Mouse (Mus musculus): Measurements from ENCODE around the gene Ash1l. TPM values are rescaled to one million over a fixed set of nuclear protein-coding genes. Genes with fewer than 3 reads are reported as not detected.

Gene Ash1l
- total RNA-seq, 1 experiment = 11.2 TPM

DNA sequence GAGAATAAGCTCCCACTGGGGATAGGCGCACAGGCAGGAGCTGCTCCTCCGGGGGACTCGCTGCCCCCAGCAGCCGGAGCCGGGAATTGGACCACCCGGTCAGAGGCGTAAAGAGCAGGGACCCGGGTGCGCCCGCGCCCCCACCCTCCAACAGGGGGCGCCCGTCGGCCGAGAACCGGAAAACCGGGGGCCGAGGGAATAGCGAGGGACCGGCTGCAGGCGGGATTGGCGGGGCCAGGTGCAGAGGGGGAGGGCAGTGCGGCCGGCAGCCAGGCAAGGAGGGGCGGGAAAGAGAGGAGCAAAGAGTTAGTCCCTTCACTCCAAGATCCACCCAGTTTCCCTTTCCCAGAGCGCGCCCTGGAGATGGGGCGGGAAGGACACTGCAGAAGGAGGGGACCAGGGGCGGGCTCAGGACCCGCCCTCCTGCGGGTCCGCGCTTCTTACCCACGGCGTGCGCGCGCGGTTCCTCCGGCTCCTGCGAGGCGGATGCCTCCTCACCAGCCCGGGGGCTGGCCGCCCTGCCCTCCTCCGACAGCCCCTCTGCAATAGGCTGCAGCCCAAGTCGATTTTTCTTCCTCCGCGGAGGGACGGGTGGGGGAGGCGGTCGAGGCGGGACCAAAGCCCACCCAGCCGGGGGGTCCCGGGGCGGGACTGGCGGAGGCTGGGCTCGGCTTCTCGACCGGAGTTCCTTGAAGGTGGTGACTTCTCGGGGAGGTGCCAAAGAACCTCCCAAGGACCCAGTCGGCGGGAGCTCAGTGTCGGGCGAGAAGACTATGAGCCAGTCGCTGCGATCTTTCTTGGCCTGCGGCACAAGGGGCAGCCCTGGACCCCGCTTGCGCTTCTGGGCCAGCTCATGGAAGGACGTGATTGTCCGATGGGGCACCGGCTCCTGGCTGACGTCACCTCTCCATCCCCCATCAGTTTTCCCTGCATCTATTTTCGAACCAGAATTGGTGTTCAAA lies 140.6 kb downstream of the Ash1l start:
- peaks cover 20% of the 10 kb centered on the region; the same call in 1 of the 2 replicates for H3K36me3 ChIP-seq (ENCODE audit: control insufficient read depth, insufficient read depth, low read length, poor library complexity, severe bottlenecking)
- peak; percentile 71 for DNase-seq (ENCODE audit: low read depth, low spot score)
- no peak for TF ChIP-seq CHD2 (IDR thresholded peaks at IDR 0.05; ENCODE audit: low read depth, low read length)
- TF ChIP-seq HCFC1 (IDR thresholded peaks at IDR 0.05; ENCODE audit: borderline replicate concordance, insufficient read depth, low read length) = no peak
- no peak for TF ChIP-seq ZNF384 (IDR thresholded peaks at IDR 0.05; ENCODE audit: low read depth, low read length)
- no peak for TF ChIP-seq MAFK (IDR thresholded peaks at IDR 0.05; ENCODE audit: insufficient read depth, low read depth, low read length)
- TF ChIP-seq ZC3H11A (IDR thresholded peaks at IDR 0.05; ENCODE audit: borderline replicate concordance, low read depth, low read length) = no peak
- in situ Hi-C loops (cut with MboI; ENCODE audit: low sequenced_read_pairs in 2 of 2, unreplicated experiment in 2 of 2) = no loop called here
- peak overlapping the region; percentile 78 to 82 for H3K4me3 ChIP-seq (ENCODE audit: insufficient read depth in 1 of 2, low read depth in 1 of 2, low read length in 2 of 2, poor library complexity in 1 of 2, severe bottlenecking in 1 of 2)
- H3K27ac ChIP-seq (ENCODE audit: insufficient read depth, low read depth, low read length, poor library complexity, severe bottlenecking) = no peak overlapping the region
- no peaks in the 10 kb centered on the region for H3K9me3 ChIP-seq (ENCODE audit: control insufficient read depth, insufficient read depth, low read depth, low read length)
- H3K4me1 ChIP-seq (ENCODE audit: control insufficient read depth in 2 of 2, insufficient read depth in 2 of 2, low read length in 2 of 2, poor library complexity in 1 of 2) = peaks cover 3 to 34% of the 10 kb centered on the region in 2 experiments; a peak in 2 of 4 replicates
- H3K9ac ChIP-seq (ENCODE audit: insufficient read depth, low read depth, low read length, poor library complexity, severe bottlenecking) = peak overlapping the region; percentile 47

- H3K4me1 ChIP-seq (ENCODE audit: control insufficient read depth in 2 of 2, insufficient read depth in 2 of 2, low read length in 2 of 2, poor library complexity in 1 of 2) = peaks cover 3 to 34% of the 10 kb centered on the region in 2 experiments; a peak in 2 of 4 replicates
- DNase-seq (ENCODE audit: low read depth, low spot score) = no peak
- in situ Hi-C loops (cut with MboI; ENCODE audit: low sequenced_read_pairs in 2 of 2, unreplicated experiment in 2 of 2) = no loop called here
- no peak overlapping the region for H3K9ac ChIP-seq (ENCODE audit: insufficient read depth, low read depth, low read length, poor library complexity, severe bottlenecking)
- H3K27ac ChIP-seq (ENCODE audit: insufficient read depth, low read depth, low read length, poor library complexity, severe bottlenecking) = no peak overlapping the region
- peak overlapping the region; percentile 78 to 82; a peak in 1 of 4 replicates for H3K4me3 ChIP-seq (ENCODE audit: insufficient read depth in 1 of 2, low read depth in 1 of 2, low read length in 2 of 2, poor library complexity in 1 of 2, severe bottlenecking in 1 of 2)
- H3K9me3 ChIP-seq (ENCODE audit: control insufficient read depth, insufficient read depth, low read depth, low read length) = no peaks in the 10 kb centered on the region
- no peak for TF ChIP-seq MAFK (IDR thresholded peaks at IDR 0.05; ENCODE audit: insufficient read depth, low read depth, low read length)
- no peak for TF ChIP-seq ZC3H11A (IDR thresholded peaks at IDR 0.05; ENCODE audit: borderline replicate concordance, low read depth, low read length)
- no peak for TF ChIP-seq ZNF384 (IDR thresholded peaks at IDR 0.05; ENCODE audit: low read depth, low read length)
- no peak for TF ChIP-seq HCFC1 (IDR thresholded peaks at IDR 0.05; ENCODE audit: borderline replicate concordance, insufficient read depth, low read length)
- no peak for TF ChIP-seq CHD2 (IDR thresholded peaks at IDR 0.05; ENCODE audit: low read depth, low read length)
- H3K36me3 ChIP-seq (ENCODE audit: control insufficient read depth, insufficient read depth, low read length, poor library complexity, severe bottlenecking) = peaks cover 26% of the 10 kb centered on the region; the same call in 1 of the 2 replicates
These were observed 141.5 kb downstream of the Ash1l start for GRCm38 (mm10) chr3:89091811-89092508.

GRCm38 (mm10) chr3:89092509-89093090 lies 142.2 kb downstream of the Ash1l start:
- Histone ChIP-seq H3K9ac (ENCODE audit: insufficient read depth, low read depth, low read length, poor library complexity, severe bottlenecking) (no peak overlapping the region), H3K9me3 (ENCODE audit: control insufficient read depth, insufficient read depth, low read depth, low read length) (no peaks in the 10 kb centered on the region), H3K27ac (ENCODE audit: insufficient read depth, low read depth, low read length, poor library complexity, severe bottlenecking) (no peak overlapping the region), H3K4me1 (ENCODE audit: control insufficient read depth in 2 of 2, insufficient read depth in 2 of 2, low read length in 2 of 2, poor library complexity in 1 of 2) (peaks cover 3 to 32% of the 10 kb centered on the region in 2 experiments; a peak in 2 of 4 replicates), H3K36me3 (ENCODE audit: control insufficient read depth, insufficient read depth, low read length, poor library complexity, severe bottlenecking) (peaks cover 26% of the 10 kb centered on the region; the same call in 1 of the 2 replicates), H3K4me3 (ENCODE audit: insufficient read depth in 1 of 2, low read depth in 1 of 2, low read length in 2 of 2, poor library complexity in 1 of 2, severe bottlenecking in 1 of 2) (peak overlapping the region in 1 of 2 experiments; percentile 15; a peak in 3 of 4 replicates)
- no peak for DNase-seq (ENCODE audit: low read depth, low spot score)
- TF ChIP-seq HCFC1 (IDR thresholded peaks at IDR 0.05; ENCODE audit: borderline replicate concordance, insufficient read depth, low read length) (no peak), ZC3H11A (IDR thresholded peaks at IDR 0.05; ENCODE audit: borderline replicate concordance, low read depth, low read length) (no peak), MAFK (IDR thresholded peaks at IDR 0.05; ENCODE audit: insufficient read depth, low read depth, low read length) (no peak), ZNF384 (IDR thresholded peaks at IDR 0.05; ENCODE audit: low read depth, low read length) (no peak), CHD2 (IDR thresholded peaks at IDR 0.05; ENCODE audit: low read depth, low read length) (no peak)
- in situ Hi-C loops (cut with MboI; ENCODE audit: low sequenced_read_pairs in 2 of 2, unreplicated experiment in 2 of 2) = no loop called here

- H3K4me3 ChIP-seq (ENCODE audit: insufficient read depth in 1 of 2, low read depth in 1 of 2, low read length in 2 of 2, poor library complexity in 1 of 2, severe bottlenecking in 1 of 2) = peak within 1 kb of the TSS; percentile 0 to 15; a peak in 3 of 4 replicates
- DNase-seq (ENCODE audit: low read depth, low spot score) = peak; percentile 74
- in situ Hi-C loops (cut with MboI; ENCODE audit: low sequenced_read_pairs in 2 of 2, unreplicated experiment in 2 of 2) = no loop called here
- TF ChIP-seq MAFK (IDR thresholded peaks at IDR 0.05; ENCODE audit: insufficient read depth, low read depth, low read length) (no peak), CHD2 (IDR thresholded peaks at IDR 0.05; ENCODE audit: low read depth, low read length) (no peak), ZNF384 (IDR thresholded peaks at IDR 0.05; ENCODE audit: low read depth, low read length) (no peak), HCFC1 (IDR thresholded peaks at IDR 0.05; ENCODE audit: borderline replicate concordance, insufficient read depth, low read length) (no peak), ZC3H11A (IDR thresholded peaks at IDR 0.05; ENCODE audit: borderline replicate concordance, low read depth, low read length) (no peak)
- H3K27ac ChIP-seq (ENCODE audit: insufficient read depth, low read depth, low read length, poor library complexity, severe bottlenecking) = no peak within 1 kb of the TSS
- H3K36me3 ChIP-seq (ENCODE audit: control insufficient read depth, insufficient read depth, low read length, poor library complexity, severe bottlenecking) = peaks cover 30% of the 10 kb centered on the region
- H3K9me3 ChIP-seq (ENCODE audit: control insufficient read depth, insufficient read depth, low read depth, low read length) = no peaks in the 10 kb centered on the region
- H3K4me1 ChIP-seq (ENCODE audit: control insufficient read depth in 2 of 2, insufficient read depth in 2 of 2, low read length in 2 of 2, poor library complexity in 1 of 2) = peaks cover 3 to 26% of the 10 kb centered on the region in 2 experiments; a peak in 2 of 4 replicates
- no peak within 1 kb of the TSS for H3K9ac ChIP-seq (ENCODE audit: insufficient read depth, low read depth, low read length, poor library complexity, severe bottlenecking)
These were observed 142.8 kb downstream of the Ash1l start, which contains the start of gene Rusc1 for GRCm38 (mm10) chr3:89093175-89093574. TSS of gene Rusc1 (minus strand) at chr3:89093311.

Data from ES-E14 (cell line).